Mouse (Mus musculus) neural tube, embryonic 13.5 days (tissue): ENCODE measurements around the gene F3. TPM values are rescaled to one million over a fixed set of nuclear protein-coding genes. Genes with fewer than 3 reads are reported as not detected.

Experiments used
- ATAC-seq: fragments of 200-750 bp; cut with Nextera tagmentation; 2 replicates; pipeline ENCODE4 v1.8.0; 2017; ENCODE audit warnings: low read depth, mild to moderate bottlenecking, moderate TSS enrichment, moderate library complexity
- H3K27ac ChIP-seq: fragments of 300-500 bp; sonication (generic); replicated peaks from 2 replicates; pipeline ENCODE4 v1.5.1; 2015; ENCODE audit warnings: moderate library complexity, mild to moderate bottlenecking, inconsistent platforms
- H3K27me3 ChIP-seq: fragments of 300-500 bp; sonication (generic); 2 replicates; pipeline ENCODE4 v1.6.1; 2015; ENCODE audit warnings: mild to moderate bottlenecking, inconsistent platforms
- H3K36me3 ChIP-seq: fragments of 300-500 bp; sonication (generic); 2 replicates; pipeline ENCODE4 v1.6.1; 2015; ENCODE audit warnings: mild to moderate bottlenecking, inconsistent platforms
- H3K4me1 ChIP-seq: fragments of 300-500 bp; sonication (generic); replicated peaks from 2 replicates; pipeline ENCODE4 v1.6.1; 2015; ENCODE audit warnings: inconsistent platforms
- H3K4me2 ChIP-seq: fragments of 300-500 bp; sonication (generic); 2 replicates; pipeline ENCODE4 v1.6.1; 2015; ENCODE audit warnings: inconsistent platforms, mild to moderate bottlenecking, moderate library complexity
- H3K4me3 ChIP-seq: fragments of 300-500 bp; sonication (generic); 2 replicates; pipeline ENCODE4 v1.5.1; 2015; ENCODE audit warnings: mild to moderate bottlenecking, inconsistent platforms
- H3K9ac ChIP-seq: fragments of 300-500 bp; sonication (generic); 2 replicates; pipeline ENCODE4 v1.6.1; 2015; ENCODE audit warnings: moderate library complexity, mild to moderate bottlenecking, inconsistent platforms
- H3K9me3 ChIP-seq: fragments of 300-500 bp; sonication (generic); 2 replicates; pipeline ENCODE4 v1.6.1; 2016; ENCODE audit warnings: inconsistent platforms
- WGBS: fragments of 180-500 bp; shearing (Covaris S2); methylation state at CpG from one replicate; pipeline ENCODE4 v1.1.7; 2015; 5-methylcytosine and 5-hydroxymethylcytosine counted together
- polyA plus RNA-seq: library from polyadenylated mRNA; unstranded; fragments of >200 nt; fragmentation: Nextera tagmentation; extraction: Ambion mirVana; gene quantifications from 2 replicates; pipeline ENCODE4 v1.2.1, GENCODE M21; 2015

F3 gene
- polyA plus RNA-seq = 4.4 and 4.5 TPM in 2 replicates

GRCm38 (mm10) chr3:121722971-121723844 is at the start of gene F3:
F3 (plus strand) TSS chr3:121723537.
- no peaks in the 10 kb centered on the region for H3K9me3 ChIP-seq
- H3K9ac ChIP-seq = peak within 1 kb of the TSS; percentile 68
- no peaks in the 10 kb centered on the region for H3K36me3 ChIP-seq
- H3K27ac ChIP-seq = no peak within 1 kb of the TSS
- peaks cover 34% of the 10 kb centered on the region for H3K4me1 ChIP-seq
- ATAC-seq = peak; percentile 88
- WGBS = under 1% methylated on average over 65 of the region's 73 CpGs
- peak within 1 kb of the TSS; percentile 62 for H3K4me3 ChIP-seq
- peaks cover 18% of the 10 kb centered on the region; the same call in 1 of the 2 replicates for H3K27me3 ChIP-seq
- peak within 1 kb of the TSS; percentile 82 for H3K4me2 ChIP-seq

- H3K4me3 ChIP-seq = no peak overlapping the region
- H3K4me1 ChIP-seq = no peaks in the 10 kb centered on the region
- no peaks in the 10 kb centered on the region for H3K9me3 ChIP-seq
- no peaks in the 10 kb centered on the region for H3K36me3 ChIP-seq
- no peaks in the 10 kb centered on the region for H3K27me3 ChIP-seq
- no peak overlapping the region for H3K27ac ChIP-seq
- H3K9ac ChIP-seq = no peak overlapping the region
- WGBS = 52% methylated on average over 4 of the region's 4 CpGs
- ATAC-seq = no peak
- no peak overlapping the region for H3K4me2 ChIP-seq
Measured at GRCm38 (mm10) chr3:121678935-121679334, 44.4 kb upstream of the F3 start.

GRCm38 (mm10) chr3:121679443-121679842 is 43.9 kb upstream of the F3 start:
- Histone ChIP-seq H3K9ac (no peak overlapping the region), H3K9me3 (no peaks in the 10 kb centered on the region), H3K4me3 (no peak overlapping the region), H3K27ac (no peak overlapping the region), H3K4me2 (no peak overlapping the region), H3K4me1 (no peaks in the 10 kb centered on the region), H3K36me3 (no peaks in the 10 kb centered on the region), H3K27me3 (no peaks in the 10 kb centered on the region)
- WGBS = 62% methylated on average over 3 of the region's 3 CpGs
- no peak for ATAC-seq

- no peaks in the 10 kb centered on the region for H3K27me3 ChIP-seq
- H3K36me3 ChIP-seq = no peaks in the 10 kb centered on the region
- H3K9me3 ChIP-seq = no peaks in the 10 kb centered on the region
- no peak overlapping the region for H3K4me2 ChIP-seq
- ATAC-seq = no peak
- 83% methylated on average over 3 of the region's 3 CpGs for WGBS
- H3K4me1 ChIP-seq = no peaks in the 10 kb centered on the region
- H3K27ac ChIP-seq = no peak overlapping the region
- H3K4me3 ChIP-seq = no peak overlapping the region
- no peak overlapping the region for H3K9ac ChIP-seq
Measured at GRCm38 (mm10) chr3:121680187-121680586, 43.1 kb upstream of the F3 start.

GRCm38 (mm10) chr3:121682439-121683411 is 40.6 kb upstream of the F3 start:
- Histone ChIP-seq H3K9me3 (no peaks in the 10 kb centered on the region), H3K27ac (no peak overlapping the region), H3K9ac (no peak overlapping the region), H3K27me3 (no peaks in the 10 kb centered on the region), H3K4me2 (no peak overlapping the region), H3K4me1 (peaks cover 5% of the 10 kb centered on the region; the same call in 1 of the 2 replicates), H3K36me3 (no peaks in the 10 kb centered on the region), H3K4me3 (no peak overlapping the region)
- no peak for ATAC-seq
- WGBS = 86% methylated on average over 10 of the region's 10 CpGs

GRCm38 (mm10) chr3:121684552-121684951 is 38.8 kb upstream of the F3 start:
- H3K9ac ChIP-seq = no peak overlapping the region
- no peak overlapping the region for H3K4me3 ChIP-seq
- ATAC-seq = no peak
- H3K27me3 ChIP-seq = no peaks in the 10 kb centered on the region
- no peak overlapping the region for H3K27ac ChIP-seq
- H3K4me1 ChIP-seq = peaks cover 5% of the 10 kb centered on the region; the same call in 1 of the 2 replicates
- no peaks in the 10 kb centered on the region for H3K9me3 ChIP-seq
- 73% methylated on average over 4 of the region's 4 CpGs for WGBS
- H3K36me3 ChIP-seq = no peaks in the 10 kb centered on the region
- no peak overlapping the region for H3K4me2 ChIP-seq

GRCm38 (mm10) chr3:121684963-121685362 is 38.4 kb upstream of the F3 start:
- WGBS = 75% methylated on average over 4 of the region's 4 CpGs

GRCm38 (mm10) chr3:121685985-121686384 is 37.4 kb upstream of the F3 start:
- H3K36me3 ChIP-seq = no peaks in the 10 kb centered on the region
- no peaks in the 10 kb centered on the region for H3K9me3 ChIP-seq
- H3K27me3 ChIP-seq = no peaks in the 10 kb centered on the region
- 76% methylated on average over 1 of the region's 1 CpGs for WGBS
- H3K4me2 ChIP-seq = no peak overlapping the region
- H3K9ac ChIP-seq = no peak overlapping the region
- H3K27ac ChIP-seq = no peak overlapping the region
- no peak for ATAC-seq
- peaks cover 5% of the 10 kb centered on the region; the same call in 1 of the 2 replicates for H3K4me1 ChIP-seq
- no peak overlapping the region for H3K4me3 ChIP-seq

More at GRCm38 (mm10) chr3:121684963-121685362, 38.4 kb upstream of the F3 start:
- Histone ChIP-seq H3K36me3 (no peaks in the 10 kb centered on the region), H3K9ac (no peak overlapping the region), H3K4me3 (no peak overlapping the region), H3K27me3 (no peaks in the 10 kb centered on the region), H3K4me2 (no peak overlapping the region), H3K4me1 (peaks cover 5% of the 10 kb centered on the region; the same call in 1 of the 2 replicates), H3K9me3 (no peaks in the 10 kb centered on the region), H3K27ac (no peak overlapping the region)
- no peak for ATAC-seq

GRCm38 (mm10) chr3:121686408-121686911 is 36.9 kb upstream of the F3 start:
- no peaks in the 10 kb centered on the region for H3K27me3 ChIP-seq
- H3K9me3 ChIP-seq = no peaks in the 10 kb centered on the region
- H3K4me1 ChIP-seq = peaks cover 5% of the 10 kb centered on the region; the same call in 1 of the 2 replicates
- no peaks in the 10 kb centered on the region for H3K36me3 ChIP-seq
- no peak overlapping the region for H3K9ac ChIP-seq
- H3K4me3 ChIP-seq = no peak overlapping the region
- H3K4me2 ChIP-seq = no peak overlapping the region
- peak; percentile 36 for ATAC-seq
- no peak overlapping the region for H3K27ac ChIP-seq
- WGBS = 50% methylated on average over 4 of the region's 4 CpGs

GRCm38 (mm10) chr3:121687741-121688140 is 35.6 kb upstream of the F3 start:
- Histone ChIP-seq H3K27ac (no peak overlapping the region), H3K9ac (no peak overlapping the region), H3K9me3 (no peaks in the 10 kb centered on the region), H3K4me2 (no peak overlapping the region), H3K4me1 (peaks cover 5% of the 10 kb centered on the region; the same call in 1 of the 2 replicates), H3K36me3 (no peaks in the 10 kb centered on the region), H3K27me3 (no peaks in the 10 kb centered on the region), H3K4me3 (no peak overlapping the region)
- ATAC-seq = no peak
- 88% methylated on average over 3 of the region's 3 CpGs for WGBS

- H3K36me3 ChIP-seq = no peaks in the 10 kb centered on the region
- peaks cover 5% of the 10 kb centered on the region; the same call in 1 of the 2 replicates for H3K4me1 ChIP-seq
- no peak overlapping the region for H3K9ac ChIP-seq
- ATAC-seq = no peak
- H3K9me3 ChIP-seq = no peaks in the 10 kb centered on the region
- no peak overlapping the region for H3K4me2 ChIP-seq
- H3K4me3 ChIP-seq = no peak overlapping the region
- H3K27ac ChIP-seq = no peak overlapping the region
- H3K27me3 ChIP-seq = no peaks in the 10 kb centered on the region
- 90% methylated on average over 5 of the region's 5 CpGs for WGBS
Measured at GRCm38 (mm10) chr3:121689029-121689428, 34.3 kb upstream of the F3 start.
